Mouse (Mus musculus): ENCODE measurements around the gene Atg7. TPM values are rescaled to one million over a fixed set of nuclear protein-coding genes. Genes with fewer than 3 reads are reported as not detected.

Gene Atg7
- total and polyA plus RNA-seq, 2 experiments: 18.8 to 31.7 TPM

DNA sequence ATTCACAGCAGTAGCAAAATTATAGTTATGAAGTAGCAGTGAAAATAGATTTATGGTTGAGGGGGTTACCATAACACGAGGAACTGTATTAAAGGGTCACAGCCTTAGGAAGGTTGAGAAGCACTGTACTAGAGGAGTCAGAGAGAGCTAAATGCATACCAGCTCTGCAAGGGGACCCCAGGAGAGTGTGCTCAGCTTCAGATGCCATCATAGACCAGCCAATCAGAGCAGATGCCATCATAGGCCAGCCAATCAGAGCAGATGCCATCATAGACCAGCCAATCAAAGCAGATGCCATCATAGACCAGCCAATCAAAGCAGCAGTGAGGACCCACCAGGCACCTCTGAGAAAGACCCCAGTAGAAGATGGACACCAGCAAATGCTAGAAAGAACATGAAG, 192.9 kb downstream of the Atg7 start:
- no peak overlapping the region for H3K4me3 ChIP-seq (ENCODE audit: insufficient read depth, low read depth, low read length)
- TF ChIP-seq POLR2A (IDR thresholded peaks at IDR 0.05; ENCODE audit: extremely low read depth, insufficient read depth, low read length): no peak
- no peaks in the 10 kb centered on the region for H3K27me3 ChIP-seq (ENCODE audit: control insufficient read depth, insufficient read depth, low read length)
- H3K9ac ChIP-seq (ENCODE audit: low read depth, low read length): no peak overlapping the region
- H3K36me3 ChIP-seq (ENCODE audit: control insufficient read depth, insufficient read depth, low read length): no peaks in the 10 kb centered on the region
- DNase-seq (ENCODE audit: extremely low read depth, low read depth, low spot score): no peak
- H3K27ac ChIP-seq (replicated peaks; ENCODE audit: insufficient read depth, low read depth, low read length): no peak overlapping the region
- WGBS: 97% methylated on average over 1 of the region's 1 CpGs
- peaks cover 9% of the 10 kb centered on the region; the same call in 1 of the 2 replicates for H3K4me1 ChIP-seq (ENCODE audit: control insufficient read depth, insufficient read depth, low read length)
- no peaks in the 10 kb centered on the region for H3K79me2 ChIP-seq (ENCODE audit: control insufficient read depth, insufficient read depth, low read length)

DNA sequence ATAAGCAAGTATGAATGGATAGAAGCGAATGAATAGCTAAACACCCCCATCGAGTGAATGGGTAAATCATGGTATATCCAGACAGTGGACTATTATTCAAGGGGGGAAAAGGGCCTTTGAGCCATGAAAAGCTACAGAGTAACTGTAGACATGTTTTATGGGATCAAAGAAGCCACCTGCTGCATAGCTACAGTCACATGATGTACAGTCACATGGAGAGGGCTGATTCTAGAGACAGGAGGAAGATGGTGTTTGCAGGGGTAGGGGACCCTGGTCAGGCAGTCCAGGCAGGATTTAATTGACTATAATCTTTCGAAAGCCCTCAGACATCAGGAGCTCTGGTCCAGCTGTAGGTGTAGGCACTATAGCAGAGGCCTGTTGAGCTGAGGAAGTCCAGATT, 193.5 kb downstream of the Atg7 start:
- H3K27ac ChIP-seq (replicated peaks; ENCODE audit: insufficient read depth, low read depth, low read length): no peak overlapping the region
- no peak overlapping the region for H3K4me3 ChIP-seq (ENCODE audit: insufficient read depth, low read depth, low read length)
- no peak for DNase-seq (ENCODE audit: extremely low read depth, low read depth, low spot score)
- peaks cover 9% of the 10 kb centered on the region; the same call in 1 of the 2 replicates for H3K4me1 ChIP-seq (ENCODE audit: control insufficient read depth, insufficient read depth, low read length)
- H3K9ac ChIP-seq (ENCODE audit: low read depth, low read length): no peak overlapping the region
- no peaks in the 10 kb centered on the region for H3K27me3 ChIP-seq (ENCODE audit: control insufficient read depth, insufficient read depth, low read length)
- H3K36me3 ChIP-seq (ENCODE audit: control insufficient read depth, insufficient read depth, low read length): no peaks in the 10 kb centered on the region
- no peak for TF ChIP-seq POLR2A (IDR thresholded peaks at IDR 0.05; ENCODE audit: extremely low read depth, insufficient read depth, low read length)
- no peak for TF ChIP-seq CTCF (IDR thresholded peaks at IDR 0.05; ENCODE audit: low read depth, low read length)
- H3K79me2 ChIP-seq (ENCODE audit: control insufficient read depth, insufficient read depth, low read length): no peaks in the 10 kb centered on the region
- WGBS: 93% methylated on average over 3 of the region's 3 CpGs

DNA sequence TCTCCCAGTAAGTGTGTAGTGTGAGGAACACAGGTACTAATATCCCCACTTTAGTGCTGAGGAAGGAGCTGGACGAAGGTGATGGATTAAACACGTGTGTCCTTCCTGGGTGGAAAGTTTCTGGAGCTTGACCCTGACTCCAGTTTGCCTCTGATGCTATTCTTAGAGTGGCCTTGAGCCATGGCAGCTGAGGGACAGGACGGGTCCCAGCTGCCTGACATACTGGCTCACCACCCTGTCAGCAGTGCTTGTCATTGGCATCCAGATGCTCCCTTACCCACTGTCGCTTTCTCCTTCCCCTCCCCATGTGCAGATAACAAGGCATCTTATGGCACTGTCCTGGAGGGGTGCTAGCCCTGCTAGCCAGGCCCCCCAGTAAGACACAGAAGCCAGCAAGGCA, 196.0 kb downstream of the Atg7 start:
- H3K79me2 ChIP-seq (ENCODE audit: control insufficient read depth, insufficient read depth, low read length): no peaks in the 10 kb centered on the region
- H3K4me1 ChIP-seq (ENCODE audit: control insufficient read depth, insufficient read depth, low read length): 0 out of 2 replicates have a peak, but pooled peaks cover 2% of the 10 kb centered on the region
- no peak overlapping the region for H3K4me3 ChIP-seq (ENCODE audit: insufficient read depth, low read depth, low read length)
- no peaks in the 10 kb centered on the region for H3K36me3 ChIP-seq (ENCODE audit: control insufficient read depth, insufficient read depth, low read length)
- no peak overlapping the region for H3K27ac ChIP-seq (replicated peaks; ENCODE audit: insufficient read depth, low read depth, low read length)
- no peaks in the 10 kb centered on the region for H3K27me3 ChIP-seq (ENCODE audit: control insufficient read depth, insufficient read depth, low read length)
- 91% methylated on average over 4 of the region's 4 CpGs for WGBS
- no peak overlapping the region for H3K9ac ChIP-seq (ENCODE audit: low read depth, low read length)
- no peak for TF ChIP-seq CTCF (IDR thresholded peaks at IDR 0.05; ENCODE audit: low read depth, low read length)
- no peak for TF ChIP-seq POLR2A (IDR thresholded peaks at IDR 0.05; ENCODE audit: extremely low read depth, insufficient read depth, low read length)
- no peak for DNase-seq (ENCODE audit: extremely low read depth, low read depth, low spot score)

DNA sequence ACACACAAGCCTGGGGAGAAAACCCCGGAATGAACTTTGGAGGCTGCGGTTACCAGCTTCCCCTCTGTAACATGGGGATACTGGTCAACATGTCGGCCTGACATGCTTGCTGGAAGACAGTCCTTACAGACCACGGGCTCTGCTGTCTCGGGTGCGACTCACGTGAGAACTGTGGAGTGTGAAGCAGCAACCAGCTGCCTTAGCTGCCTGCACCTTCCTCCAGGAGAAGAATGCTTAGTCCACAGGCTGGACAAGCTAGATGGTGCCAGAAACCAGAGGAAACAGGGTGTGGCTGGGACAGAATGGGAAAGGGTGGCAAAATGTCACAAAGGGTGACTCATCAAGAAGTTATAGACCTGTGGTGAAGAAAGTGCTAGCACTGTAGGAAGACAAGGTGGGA, 197.1 kb downstream of the Atg7 start:
- Histone ChIP-seq H3K4me3 (ENCODE audit: insufficient read depth, low read depth, low read length) (no peak overlapping the region), H3K27me3 (ENCODE audit: control insufficient read depth, insufficient read depth, low read length) (no peaks in the 10 kb centered on the region), H3K36me3 (ENCODE audit: control insufficient read depth, insufficient read depth, low read length) (no peaks in the 10 kb centered on the region), H3K27ac (replicated peaks; ENCODE audit: insufficient read depth, low read depth, low read length) (no peak overlapping the region), H3K9ac (ENCODE audit: low read depth, low read length) (no peak overlapping the region), H3K79me2 (ENCODE audit: control insufficient read depth, insufficient read depth, low read length) (no peaks in the 10 kb centered on the region), H3K4me1 (ENCODE audit: control insufficient read depth, insufficient read depth, low read length) (no peaks in the 10 kb centered on the region)
- DNase-seq (ENCODE audit: extremely low read depth, low read depth, low spot score): no peak
- WGBS: 90% methylated on average over 7 of the region's 7 CpGs
- no peak for TF ChIP-seq CTCF (IDR thresholded peaks at IDR 0.05; ENCODE audit: low read depth, low read length)

DNA sequence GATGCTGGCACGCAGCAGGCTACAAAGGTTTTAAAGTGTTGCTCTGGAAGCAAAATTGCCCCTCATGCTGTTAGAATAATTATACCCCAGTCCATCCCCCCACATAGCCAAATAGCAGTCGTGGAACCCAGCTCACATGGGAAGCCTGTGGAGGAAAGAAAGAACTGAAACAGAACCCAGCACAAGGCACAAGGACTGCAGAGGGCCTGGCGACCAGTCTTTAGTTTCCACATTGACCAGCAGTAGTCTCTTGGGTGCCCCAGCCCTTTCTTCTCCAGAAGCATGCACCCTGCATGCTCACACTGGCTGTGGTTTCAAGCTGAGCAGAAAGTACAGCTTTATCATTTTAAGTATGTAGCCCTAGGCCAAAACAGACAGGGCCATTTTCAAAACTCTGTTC, 199.2 kb downstream of the Atg7 start:
- no peak overlapping the region for H3K27ac ChIP-seq (replicated peaks; ENCODE audit: insufficient read depth, low read depth, low read length)
- H3K4me1 ChIP-seq (ENCODE audit: control insufficient read depth, insufficient read depth, low read length): no peaks in the 10 kb centered on the region
- H3K27me3 ChIP-seq (ENCODE audit: control insufficient read depth, insufficient read depth, low read length): no peaks in the 10 kb centered on the region
- no peak for DNase-seq (ENCODE audit: extremely low read depth, low read depth, low spot score)
- H3K4me3 ChIP-seq (ENCODE audit: insufficient read depth, low read depth, low read length): no peak overlapping the region
- TF ChIP-seq CTCF (IDR thresholded peaks at IDR 0.05; ENCODE audit: low read depth, low read length) (no peak), POLR2A (IDR thresholded peaks at IDR 0.05; ENCODE audit: extremely low read depth, insufficient read depth, low read length) (no peak)
- H3K79me2 ChIP-seq (ENCODE audit: control insufficient read depth, insufficient read depth, low read length): no peaks in the 10 kb centered on the region
- WGBS: 91% methylated on average over 3 of the region's 3 CpGs
- no peak overlapping the region for H3K9ac ChIP-seq (ENCODE audit: low read depth, low read length)
- no peaks in the 10 kb centered on the region for H3K36me3 ChIP-seq (ENCODE audit: control insufficient read depth, insufficient read depth, low read length)

DNA sequence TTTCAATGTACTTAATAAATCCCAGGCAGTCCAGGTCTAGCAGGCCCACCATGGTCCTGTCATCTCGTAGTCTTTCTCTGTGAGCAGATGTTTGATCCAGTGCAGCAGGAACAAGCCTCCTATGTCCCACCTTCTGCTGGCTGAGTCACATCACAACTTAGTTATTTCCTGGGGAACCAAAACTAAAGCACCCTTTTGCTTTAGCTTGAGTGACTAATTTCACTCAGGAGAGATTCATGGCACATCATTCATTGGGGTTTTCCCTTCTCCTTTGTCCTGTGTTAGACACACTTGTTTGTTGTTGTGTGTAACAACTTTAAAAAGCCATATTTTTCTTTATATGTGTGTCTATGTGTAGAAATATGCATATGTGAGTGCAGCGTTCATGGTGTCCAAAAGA, 200.0 kb downstream of the Atg7 start:
- TF ChIP-seq CTCF (IDR thresholded peaks at IDR 0.05; ENCODE audit: low read depth, low read length) (no peak), POLR2A (IDR thresholded peaks at IDR 0.05; ENCODE audit: extremely low read depth, insufficient read depth, low read length) (no peak)
- Histone ChIP-seq H3K4me3 (ENCODE audit: insufficient read depth, low read depth, low read length) (no peak overlapping the region), H3K27ac (replicated peaks; ENCODE audit: insufficient read depth, low read depth, low read length) (no peak overlapping the region), H3K79me2 (ENCODE audit: control insufficient read depth, insufficient read depth, low read length) (no peaks in the 10 kb centered on the region), H3K27me3 (ENCODE audit: control insufficient read depth, insufficient read depth, low read length) (no peaks in the 10 kb centered on the region), H3K4me1 (ENCODE audit: control insufficient read depth, insufficient read depth, low read length) (no peaks in the 10 kb centered on the region), H3K36me3 (ENCODE audit: control insufficient read depth, insufficient read depth, low read length) (no peaks in the 10 kb centered on the region), H3K9ac (ENCODE audit: low read depth, low read length) (no peak overlapping the region)
- DNase-seq (ENCODE audit: extremely low read depth, low read depth, low spot score): no peak
- 91% methylated on average over 2 of the region's 2 CpGs for WGBS
